Mouse (Mus musculus): Measurements from ENCODE around the gene Pm20d1.

Gene Pm20d1

GRCm38 (mm10) chr1:131797202-131797909 lies at the start of gene Pm20d1:
Pm20d1 (plus strand) TSS chr1:131797381.
- peak in 1 of 2 experiments; percentile 4 for DNase-seq (ENCODE audit: low spot score in 2 of 2)

DNA sequence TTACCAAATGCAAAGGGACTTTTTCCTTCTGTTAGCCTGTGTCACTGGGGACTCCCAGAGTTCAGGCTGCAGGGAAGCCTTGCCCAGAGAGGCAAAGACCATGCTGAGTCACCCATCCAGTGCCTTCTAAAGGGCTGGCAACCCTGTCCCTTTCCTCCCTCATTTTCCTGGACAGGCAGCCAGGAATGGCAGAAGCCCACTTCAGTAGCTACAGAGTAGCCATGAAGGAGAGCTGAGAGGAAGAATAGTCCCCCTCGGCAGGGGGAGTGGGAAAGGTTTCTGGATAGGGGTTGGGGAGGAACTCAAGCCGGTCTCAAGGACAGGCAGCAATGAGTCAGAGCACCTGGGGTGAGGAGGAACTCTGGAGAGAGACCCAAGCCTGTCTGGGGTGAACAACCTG lies 49.4 kb upstream of the Pm20d1 start:
- no peak for DNase-seq (ENCODE audit: low spot score in 2 of 2)

DNA sequence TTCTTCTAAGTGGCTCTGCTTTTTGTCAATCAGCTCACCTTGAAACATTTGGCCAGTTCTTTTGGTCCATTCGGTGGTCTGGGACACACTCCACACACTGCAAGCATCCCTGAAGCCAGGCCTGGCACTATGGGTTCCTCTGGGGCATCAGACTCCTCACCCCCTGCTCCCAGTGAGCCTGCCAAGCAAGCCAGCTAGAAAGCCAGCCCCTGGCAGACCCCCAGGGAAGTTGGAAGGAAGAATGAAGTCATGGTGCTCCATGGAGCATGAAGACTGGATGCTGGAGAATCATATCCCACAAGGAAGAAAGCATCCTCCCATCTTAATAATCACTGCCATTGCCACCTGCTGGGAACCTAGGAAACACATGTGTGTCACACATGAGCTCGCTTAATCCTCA lies 48.5 kb upstream of the Pm20d1 start:
- DNase-seq (ENCODE audit: low spot score in 2 of 2): no peak

DNA sequence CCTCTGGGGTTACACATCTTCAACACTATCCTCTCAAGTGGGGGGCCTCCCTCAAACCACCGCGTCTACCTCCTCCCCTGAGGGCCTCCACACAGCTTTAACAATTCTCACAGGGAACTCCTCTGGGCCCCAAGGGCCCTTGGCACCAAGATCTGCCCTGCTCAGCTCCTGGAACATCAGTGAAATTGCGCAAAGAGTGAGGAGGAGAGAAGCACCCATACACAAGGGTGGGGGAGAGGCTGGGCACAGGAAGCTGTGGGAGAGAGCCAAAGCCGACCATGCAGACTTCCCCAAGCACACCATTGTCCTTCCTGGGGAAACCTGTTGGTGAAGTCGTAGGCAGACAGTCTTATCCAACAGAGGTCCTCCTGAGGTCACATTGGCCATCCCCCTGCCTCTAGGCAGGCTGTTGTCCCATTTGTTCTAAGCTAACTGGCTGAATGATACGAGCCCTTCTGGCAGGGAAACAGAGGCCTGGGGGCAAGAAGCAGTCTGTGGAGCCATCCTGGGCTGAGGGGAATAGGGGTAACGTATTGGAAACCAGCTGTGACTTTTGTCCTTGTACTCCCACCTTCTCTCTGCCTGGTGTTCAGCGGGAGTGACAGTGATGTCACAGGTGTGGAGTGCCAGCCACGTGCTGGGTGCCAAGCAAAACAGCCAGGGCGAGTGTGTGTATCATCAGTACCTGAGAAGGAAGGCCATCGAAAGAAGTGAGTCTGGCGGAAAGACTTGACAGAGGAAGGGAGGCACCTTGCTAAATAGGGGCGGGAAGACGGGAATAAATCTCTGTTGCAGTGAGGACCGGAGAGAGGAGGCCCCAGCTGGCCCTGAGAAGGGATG lies 47.3 kb upstream of the Pm20d1 start:
- no peak for DNase-seq (ENCODE audit: low spot score in 2 of 2)

- no peak for DNase-seq (ENCODE audit: low spot score in 2 of 2)
These were observed 45.8 kb upstream of the Pm20d1 start for GRCm38 (mm10) chr1:131751181-131751890.

DNA sequence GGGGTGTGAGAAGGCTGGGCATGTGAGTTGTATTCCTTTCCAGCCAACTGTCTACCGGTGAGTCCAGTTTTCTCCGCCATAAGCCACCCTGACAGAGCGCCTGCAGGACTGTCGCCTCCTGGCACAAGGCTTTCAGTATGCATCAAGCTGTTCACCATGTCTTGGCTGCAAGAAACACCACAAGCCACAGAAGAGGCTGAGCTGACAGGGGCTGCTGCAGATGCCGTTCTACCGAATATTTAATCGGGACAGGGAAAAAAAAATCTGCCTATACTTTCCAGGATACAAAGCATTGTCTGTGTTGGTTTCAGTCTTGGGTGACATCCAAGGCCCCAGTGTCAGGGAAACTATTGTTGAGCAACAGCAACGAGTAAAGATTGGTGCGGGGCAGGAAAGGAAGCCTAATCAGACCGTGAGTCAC lies 45.3 kb upstream of the Pm20d1 start:
- DNase-seq (ENCODE audit: low spot score in 2 of 2): no peak

DNA sequence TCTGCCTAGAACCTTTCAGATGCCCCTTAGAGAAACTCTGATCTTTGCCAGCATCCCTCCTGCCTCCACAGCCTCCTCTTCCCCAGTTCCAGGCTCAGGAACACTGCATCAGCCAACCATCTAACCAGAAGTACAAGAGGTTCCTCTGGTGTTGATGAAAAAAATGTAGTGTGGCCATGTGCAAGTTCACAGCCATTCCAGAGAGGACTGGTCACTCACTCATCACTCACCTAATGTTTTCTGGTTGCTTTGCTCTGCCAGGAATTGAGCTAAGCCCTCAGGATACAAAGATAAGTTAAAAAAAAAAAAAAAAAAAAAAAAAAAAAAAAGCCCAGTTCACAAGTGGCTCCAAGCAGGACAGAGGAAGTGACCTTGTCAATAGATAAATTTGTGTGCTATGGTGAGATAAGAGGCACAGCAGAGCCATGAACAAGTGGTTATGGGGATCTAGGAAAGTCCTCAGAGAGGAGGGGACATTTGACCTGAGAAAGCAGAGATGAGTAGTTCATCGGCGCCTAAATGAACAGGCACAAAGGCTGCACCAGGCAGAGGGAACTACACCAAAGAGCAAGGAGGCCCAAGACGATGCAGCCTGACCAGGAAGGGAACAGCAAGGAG lies 42.9 kb upstream of the Pm20d1 start:
- no peak for DNase-seq (ENCODE audit: low spot score in 2 of 2)

DNA sequence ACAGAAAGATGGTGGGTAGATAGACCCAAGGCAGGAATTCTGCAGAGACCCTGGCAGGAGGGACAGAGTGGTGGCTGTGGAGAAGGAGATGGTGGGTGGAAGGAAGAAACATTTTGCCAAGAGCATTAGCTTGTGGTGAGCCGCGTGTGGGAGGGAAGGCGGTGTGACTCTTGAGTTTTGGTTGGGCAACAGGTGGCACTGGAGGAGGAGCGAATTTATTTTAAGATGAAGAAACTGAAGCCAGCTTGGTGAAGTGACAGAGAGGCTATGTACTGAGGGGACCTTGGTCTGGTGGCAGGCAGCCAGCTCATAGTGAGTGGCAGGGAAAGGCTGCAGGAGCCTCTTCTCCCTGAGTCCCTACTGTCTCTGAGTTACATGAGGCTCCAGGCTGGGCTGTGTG lies 42.3 kb upstream of the Pm20d1 start:
- peak; percentile 52 to 76 for DNase-seq (ENCODE audit: low spot score in 2 of 2)

- DNase-seq (ENCODE audit: low spot score in 2 of 2): no peak
These were observed 40.0 kb upstream of the Pm20d1 start for GRCm38 (mm10) chr1:131757211-131757610.

DNA sequence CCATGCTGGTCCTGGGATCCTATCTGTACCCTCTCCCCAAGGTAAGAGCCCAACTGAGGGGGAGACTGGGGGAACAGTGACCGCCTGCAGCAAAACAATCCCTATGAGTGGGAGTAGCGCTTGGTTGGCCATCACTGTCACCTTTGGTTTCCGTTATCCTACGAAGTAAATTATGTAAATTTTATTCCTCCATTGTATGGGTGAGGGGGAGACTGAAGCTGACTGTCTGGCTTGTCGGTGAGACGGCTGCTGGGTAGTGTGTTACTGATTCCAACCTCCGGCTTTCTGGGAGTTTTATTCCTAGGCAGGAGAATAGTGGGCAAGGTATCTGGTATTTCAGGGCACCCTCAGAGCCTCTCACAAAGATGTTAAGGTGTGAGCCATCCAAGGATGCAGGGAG lies 38.4 kb upstream of the Pm20d1 start:
- DNase-seq (ENCODE audit: low spot score in 2 of 2): no peak

GRCm38 (mm10) chr1:131759667-131760427 lies 37.3 kb upstream of the Pm20d1 start:
- DNase-seq (ENCODE audit: low spot score in 2 of 2): no peak

GRCm38 (mm10) chr1:131760428-131760820 lies 36.8 kb upstream of the Pm20d1 start:
- DNase-seq (ENCODE audit: low spot score in 2 of 2): no peak

DNA sequence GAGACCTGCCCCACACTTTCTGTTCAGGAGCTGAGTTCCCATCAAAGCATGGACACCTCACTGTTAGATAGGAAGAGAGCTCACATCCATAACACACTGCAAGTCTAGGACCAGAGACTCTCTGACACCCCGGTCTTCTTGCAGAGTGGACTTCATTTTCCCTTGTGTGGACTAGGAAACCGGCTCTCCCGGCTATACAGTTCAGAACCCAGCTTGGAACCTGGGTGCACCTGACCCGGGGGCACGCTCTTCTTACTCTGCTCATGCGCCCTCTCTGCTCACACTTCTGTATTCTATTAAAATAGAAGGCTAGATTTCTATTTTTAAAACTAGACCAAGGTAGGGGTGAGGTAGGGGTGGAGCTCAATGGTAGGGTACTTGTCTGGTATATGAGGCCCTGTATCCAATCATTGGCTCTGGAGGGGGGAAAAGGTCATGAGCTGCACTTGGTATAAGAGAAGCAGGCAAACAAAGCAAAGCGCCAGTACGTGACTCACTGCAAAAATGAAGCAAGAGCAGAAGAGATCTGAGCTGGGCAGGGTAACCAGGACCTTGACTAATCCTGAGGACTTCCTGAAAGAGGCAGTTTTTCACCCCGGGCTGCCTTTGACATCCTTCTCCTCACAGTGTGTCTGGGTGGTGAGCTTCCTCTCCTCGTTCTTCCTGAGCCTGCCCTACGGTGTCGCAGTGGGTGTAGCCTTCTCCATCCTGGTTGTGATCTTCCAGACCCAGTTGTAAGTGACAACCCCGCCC lies 35.9 kb upstream of the Pm20d1 start:
- no peak for DNase-seq (ENCODE audit: low spot score in 2 of 2)

DNA sequence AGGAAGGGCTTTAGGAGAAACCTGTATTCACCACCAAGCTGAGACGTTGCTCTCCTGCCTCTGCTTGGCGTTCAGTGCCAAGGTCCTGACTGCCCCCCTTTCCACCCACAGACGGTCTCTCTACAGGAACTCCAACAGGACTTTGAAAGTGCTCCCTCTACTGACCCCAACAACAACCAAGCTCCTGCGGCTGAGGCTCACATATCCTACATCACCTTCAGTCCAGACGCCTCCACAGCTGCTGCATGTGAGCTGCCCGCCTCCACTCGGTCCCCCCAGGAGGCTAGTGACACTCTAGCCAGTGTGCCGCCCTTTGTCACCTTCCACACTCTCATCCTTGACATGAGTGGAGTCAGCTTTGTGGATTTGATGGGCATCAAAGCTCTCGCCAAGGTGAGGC lies 33.5 kb upstream of the Pm20d1 start:
- no peak for DNase-seq (ENCODE audit: low spot score in 2 of 2)

GRCm38 (mm10) chr1:131764581-131765338 lies 32.4 kb upstream of the Pm20d1 start:
- DNase-seq (ENCODE audit: low spot score in 2 of 2): no peak

- DNase-seq (ENCODE audit: low spot score in 2 of 2): peak; percentile 78 to 84
These were observed 31.7 kb upstream of the Pm20d1 start for GRCm38 (mm10) chr1:131765357-131766001.

DNA sequence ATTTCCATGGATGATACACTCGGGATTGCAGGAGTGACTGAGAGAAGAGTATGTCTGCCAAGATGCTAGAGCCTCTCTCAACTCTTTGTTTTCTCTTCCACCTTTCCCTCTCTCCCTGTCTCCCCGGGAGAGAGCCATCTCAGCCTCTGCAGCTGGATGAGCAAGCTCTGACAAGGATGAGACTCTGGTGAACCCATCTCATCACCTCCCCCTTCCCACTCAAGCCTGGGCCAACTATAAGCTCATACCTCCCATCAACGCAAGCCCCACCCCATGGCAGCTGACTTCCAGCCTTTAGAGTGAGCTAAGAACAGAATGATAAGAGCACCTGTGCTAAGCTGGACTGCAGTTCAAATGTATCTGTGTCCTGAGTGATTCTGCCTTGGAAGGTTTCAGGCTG lies 27.9 kb upstream of the Pm20d1 start:
- DNase-seq (ENCODE audit: low spot score in 2 of 2): no peak

- peak; percentile 79 to 92 for DNase-seq (ENCODE audit: low spot score in 2 of 2)
These were observed 26.5 kb upstream of the Pm20d1 start for GRCm38 (mm10) chr1:131770656-131771055.

DNA sequence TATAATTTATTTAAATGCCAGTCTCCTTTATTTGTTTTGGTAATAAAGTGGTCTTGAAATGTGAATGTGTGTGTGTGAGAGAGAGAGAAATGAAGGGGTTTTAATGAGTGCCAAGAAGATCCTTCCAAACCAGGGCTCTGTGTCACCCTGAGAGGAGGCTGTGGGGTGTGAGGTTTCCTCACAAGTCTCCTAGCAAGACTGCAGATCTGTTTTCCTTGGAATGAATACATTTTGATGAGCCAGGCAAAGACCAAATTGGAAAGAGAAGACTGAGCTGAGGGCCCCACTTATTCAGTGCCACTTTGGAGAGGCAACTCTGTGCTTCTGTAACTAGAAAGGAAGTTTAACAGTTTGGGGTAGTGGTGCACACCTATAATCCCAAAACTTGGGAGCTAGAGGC lies 25.7 kb upstream of the Pm20d1 start:
- DNase-seq (ENCODE audit: low spot score in 2 of 2): no peak

Data from frontal cortex, postnatal 36 days (tissue).